Mouse (Mus musculus) hindbrain, embryonic 13.5 days (tissue): ENCODE measurements at regions not wholly inside any gene's neighbourhood (a gene's known extent, or its start where the extent isn't known, plus 50 kb on each side); places are given as distances from the start of the nearest gene placed in this dataset.

Experiments used
- ATAC-seq: fragments of 200-750 bp; cut with Nextera tagmentation; 2 replicates; pipeline ENCODE4 v1.8.0; 2017; ENCODE audit warnings: moderate TSS enrichment; ENCODE audit not compliant: low FRiP score
- H3K27ac ChIP-seq: fragments of 300-500 bp; sonication (generic); 2 replicates; pipeline ENCODE4 v1.5.1; 2015; ENCODE audit warnings: inconsistent platforms, mild to moderate bottlenecking, moderate library complexity
- H3K27me3 ChIP-seq: fragments of 300-500 bp; sonication (generic); 2 replicates; pipeline ENCODE4 v1.6.1; 2015; ENCODE audit warnings: mild to moderate bottlenecking, inconsistent platforms
- H3K36me3 ChIP-seq: fragments of 300-500 bp; sonication (generic); 2 replicates; pipeline ENCODE4 v1.6.1; 2015; ENCODE audit warnings: mild to moderate bottlenecking, inconsistent platforms
- H3K4me1 ChIP-seq: fragments of 300-500 bp; sonication (generic); replicated peaks from 2 replicates; pipeline ENCODE4 v1.6.1; 2015; ENCODE audit warnings: inconsistent platforms
- H3K4me2 ChIP-seq: fragments of 300-500 bp; sonication (generic); 2 replicates; pipeline ENCODE4 v1.6.1; 2015; ENCODE audit warnings: inconsistent platforms, mild to moderate bottlenecking, moderate library complexity
- H3K4me3 ChIP-seq: fragments of 300-500 bp; sonication (generic); 2 replicates; pipeline ENCODE4 v1.5.1; 2015; ENCODE audit warnings: mild to moderate bottlenecking, inconsistent platforms
- H3K9ac ChIP-seq: fragments of 300-500 bp; sonication (generic); 2 replicates; pipeline ENCODE4 v1.6.1; 2015; ENCODE audit warnings: mild to moderate bottlenecking, inconsistent platforms
- H3K9me3 ChIP-seq: fragments of 300-500 bp; sonication (generic); 2 replicates; pipeline ENCODE4 v1.6.1; 2016; ENCODE audit warnings: inconsistent platforms
- WGBS: fragments of 180-500 bp; shearing (Covaris S2); methylation state at CpG from one replicate; pipeline ENCODE4 v1.1.7; 2015; 5-methylcytosine and 5-hydroxymethylcytosine counted together

DNA sequence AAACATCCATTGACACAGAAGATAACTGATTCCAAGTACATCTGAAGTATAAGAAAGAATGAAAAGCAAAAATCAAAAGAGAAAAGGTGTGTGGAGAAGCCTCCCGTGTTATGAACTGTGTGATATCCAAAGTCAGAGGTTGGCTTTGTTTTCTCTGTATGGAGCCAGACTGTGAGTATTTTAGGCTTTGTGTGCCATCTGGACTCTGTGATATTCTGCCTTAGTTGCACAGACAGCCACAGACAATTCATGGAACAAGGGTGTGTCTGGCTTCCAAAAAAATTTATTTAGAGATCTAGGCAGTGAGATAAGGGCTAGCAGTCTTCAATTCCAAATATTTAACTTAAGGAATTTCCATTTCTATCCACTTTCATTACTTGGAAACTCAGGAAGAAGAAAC is 111.5 kb upstream of the Dpp10 start:
- Histone ChIP-seq H3K27ac (no peak overlapping the region), H3K4me3 (no peak overlapping the region), H3K36me3 (no peaks in the 10 kb centered on the region), H3K4me1 (no peaks in the 10 kb centered on the region), H3K9ac (no peak overlapping the region), H3K27me3 (no peaks in the 10 kb centered on the region), H3K9me3 (no peaks in the 10 kb centered on the region), H3K4me2 (no peak overlapping the region)
- WGBS: 83% methylated on average over 1 of the region's 1 CpGs
- no peak for ATAC-seq

GRCm38 (mm10) chr1:124152101-124152500 is 106.7 kb upstream of the Dpp10 start:
- Histone ChIP-seq H3K36me3 (no peaks in the 10 kb centered on the region), H3K4me2 (no peak overlapping the region), H3K9me3 (no peaks in the 10 kb centered on the region), H3K4me1 (no peaks in the 10 kb centered on the region), H3K27ac (no peak overlapping the region), H3K27me3 (no peaks in the 10 kb centered on the region), H3K9ac (no peak overlapping the region), H3K4me3 (no peak overlapping the region)
- no peak for ATAC-seq

GRCm38 (mm10) chr1:124148590-124148989 is 103.2 kb upstream of the Dpp10 start:
- Histone ChIP-seq H3K4me2 (no peak overlapping the region), H3K9me3 (no peaks in the 10 kb centered on the region), H3K4me3 (no peak overlapping the region), H3K36me3 (no peaks in the 10 kb centered on the region), H3K9ac (no peak overlapping the region), H3K27me3 (no peaks in the 10 kb centered on the region), H3K4me1 (no peaks in the 10 kb centered on the region), H3K27ac (no peak overlapping the region)
- 83% methylated on average over 4 of the region's 4 CpGs for WGBS
- no peak for ATAC-seq

- no peak overlapping the region for H3K9ac ChIP-seq
- 29% methylated on average over 3 of the region's 3 CpGs for WGBS
- H3K4me3 ChIP-seq: no peak overlapping the region
- H3K4me2 ChIP-seq: no peak overlapping the region
- no peaks in the 10 kb centered on the region for H3K27me3 ChIP-seq
- no peaks in the 10 kb centered on the region for H3K36me3 ChIP-seq
- no peaks in the 10 kb centered on the region for H3K9me3 ChIP-seq
- ATAC-seq: peak; percentile 73; the same call in 1 of the 2 replicates
- no peak overlapping the region for H3K27ac ChIP-seq
- H3K4me1 ChIP-seq: no peaks in the 10 kb centered on the region; the same call in 1 of the 2 replicates
These were observed 59.0 kb upstream of the Dpp10 start for GRCm38 (mm10) chr1:124104286-124104846.

GRCm38 (mm10) chr1:124103049-124103448 is 57.7 kb upstream of the Dpp10 start:
- Histone ChIP-seq H3K36me3 (no peaks in the 10 kb centered on the region), H3K27ac (no peak overlapping the region), H3K27me3 (no peaks in the 10 kb centered on the region), H3K4me1 (no peaks in the 10 kb centered on the region; the same call in 1 of the 2 replicates), H3K4me3 (no peak overlapping the region), H3K9ac (no peak overlapping the region), H3K9me3 (no peaks in the 10 kb centered on the region), H3K4me2 (no peak overlapping the region)
- ATAC-seq: no peak
- 59% methylated on average over 1 of the region's 1 CpGs for WGBS
